Mouse (Mus musculus) embryo, embryonic 10 days (tissue): ENCODE data around the gene Usp46.

Experiments
- DNase-seq: peaks from one replicate; pipeline ENCODE4 v3.0.0-alpha.2; 2015; ENCODE audit warnings: low spot score

Usp46 gene

DNA sequence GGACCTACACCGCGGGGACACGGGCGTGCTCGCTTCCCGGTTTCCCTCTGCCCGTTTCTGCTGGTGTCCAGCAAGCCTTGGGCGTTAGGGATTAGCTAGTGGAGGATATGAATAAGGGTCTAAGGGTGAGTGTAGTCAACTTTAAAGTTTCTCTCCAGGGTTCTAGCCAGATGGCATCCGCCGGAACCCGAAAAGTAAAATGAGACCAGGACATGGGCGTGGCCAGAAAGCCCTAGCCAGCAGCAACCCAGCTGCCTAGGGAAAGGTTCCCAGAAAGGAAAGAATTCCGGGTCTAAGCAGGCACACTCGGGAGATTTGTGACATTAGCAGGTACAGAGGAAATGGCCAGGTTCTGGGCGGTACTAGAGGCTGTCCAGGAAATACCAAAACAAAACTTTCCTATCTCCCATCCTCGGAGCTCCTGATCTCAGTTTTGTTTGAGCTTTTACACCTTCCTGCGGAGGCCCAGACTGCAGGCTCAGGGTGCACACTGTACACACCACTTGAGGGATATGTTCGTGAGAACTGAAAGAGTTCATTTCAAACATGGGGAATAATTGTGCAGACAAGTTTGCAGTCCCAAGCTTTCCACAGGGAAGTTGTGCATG lies 587 bp upstream of the Usp46 start:
- peak; percentile 86 for DNase-seq

DNA sequence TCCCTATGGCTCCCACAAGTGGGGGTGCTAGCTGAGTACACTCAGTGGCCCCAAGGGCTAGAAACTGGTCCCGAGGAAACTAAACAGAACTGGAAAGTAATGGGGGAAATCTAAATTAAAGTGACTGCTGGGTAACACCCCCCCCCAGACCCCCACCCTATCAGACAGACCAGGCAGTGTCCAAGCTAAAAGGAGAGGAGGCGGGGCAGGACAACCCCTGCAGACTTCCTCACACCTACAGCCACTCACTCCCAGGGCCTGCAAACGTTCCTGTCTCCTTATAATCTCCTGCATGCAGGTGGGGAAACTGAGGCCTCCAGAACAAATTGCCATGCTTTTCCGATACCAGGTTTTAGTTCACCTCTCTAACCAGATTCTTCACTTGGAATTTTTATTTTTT lies 885 bp downstream of the Usp46 start:
- DNase-seq = no peak

DNA sequence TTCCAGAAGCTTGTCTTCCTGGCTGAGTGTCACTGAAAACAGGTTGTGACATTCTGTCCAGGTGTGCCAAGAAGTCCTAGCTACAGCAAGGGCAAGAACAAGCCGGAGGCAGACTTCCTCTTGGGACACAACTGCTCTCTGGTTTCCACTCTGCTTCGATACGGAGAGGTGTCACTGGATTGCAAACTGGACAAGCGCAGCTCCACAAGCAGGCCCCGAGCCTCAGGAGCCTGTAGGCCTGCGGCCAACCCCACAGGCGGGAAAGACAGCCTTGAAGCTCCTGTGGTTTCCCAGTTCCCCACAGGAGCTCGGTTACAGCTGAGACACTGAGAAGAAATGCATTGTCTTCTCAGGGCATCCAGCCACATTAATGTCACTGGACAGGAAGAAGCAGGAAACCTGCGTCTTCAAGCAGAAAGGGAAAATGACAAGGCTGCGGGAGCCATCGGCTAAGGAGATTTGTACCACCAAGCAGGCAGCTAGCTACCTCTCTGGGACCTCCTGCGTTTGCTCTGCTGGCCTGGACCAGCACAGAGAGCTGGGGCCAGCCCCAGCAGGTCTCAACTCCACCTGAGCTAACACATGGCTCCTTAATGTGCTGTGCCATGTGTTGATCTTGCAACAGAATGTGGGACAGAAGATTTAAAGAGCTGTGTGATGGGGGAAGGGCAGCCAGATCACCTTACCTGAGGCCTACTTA lies 1.7 kb downstream of the Usp46 start:
- DNase-seq = peak; percentile 51

DNA sequence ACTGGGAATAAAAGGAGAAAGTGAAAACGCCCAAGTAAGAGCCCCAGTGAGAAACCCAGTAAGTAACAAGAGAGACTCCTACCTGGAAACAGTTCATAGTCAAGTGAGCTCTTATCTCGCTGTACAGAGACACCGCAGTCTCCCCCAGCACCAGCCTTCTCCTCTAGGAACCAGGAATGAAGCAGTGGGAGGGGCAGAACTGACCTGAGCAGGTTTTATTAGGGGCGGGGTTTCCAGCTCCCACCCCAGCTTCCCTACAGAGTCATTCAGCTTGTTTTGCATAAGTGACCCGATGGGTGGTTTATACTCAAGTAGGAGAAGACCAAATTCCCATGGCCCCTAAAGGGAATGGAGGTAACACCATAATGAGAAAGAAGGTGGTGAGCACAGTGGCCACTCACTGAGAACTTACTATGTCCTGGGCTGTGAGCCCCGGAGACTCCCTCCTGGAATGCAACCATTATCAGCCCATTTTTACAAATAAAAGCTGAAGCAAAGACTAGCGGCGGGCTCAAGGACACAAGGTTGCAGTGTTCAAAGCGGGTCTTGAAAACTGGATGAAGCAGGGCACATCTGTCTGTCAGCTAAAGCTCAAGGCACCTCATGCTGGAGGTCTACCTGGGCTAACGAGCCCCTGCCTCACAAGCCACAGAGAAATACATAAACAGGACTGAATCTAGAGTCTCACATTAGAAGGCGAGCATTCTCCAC lies 2.5 kb downstream of the Usp46 start:
- DNase-seq = peak; percentile 29

DNA sequence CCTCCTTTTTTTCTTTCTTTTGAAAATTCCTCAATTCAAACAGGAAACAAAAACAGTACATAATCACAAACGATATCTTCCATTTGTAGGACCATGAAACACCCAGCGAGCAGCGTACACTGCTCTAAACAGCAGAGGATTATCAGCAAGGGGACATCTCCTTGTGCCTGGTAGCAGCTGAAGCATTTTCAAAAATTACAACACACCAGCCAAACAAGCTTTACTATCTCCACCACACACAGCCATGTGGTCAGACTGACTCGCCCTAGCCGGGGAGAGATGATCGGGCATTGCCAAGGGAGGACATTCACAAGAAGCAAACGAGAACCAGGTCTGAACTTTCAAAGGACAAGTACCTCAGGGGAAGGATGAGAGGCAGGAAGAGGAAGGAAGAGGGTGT lies 3.4 kb downstream of the Usp46 start:
- DNase-seq = no peak

DNA sequence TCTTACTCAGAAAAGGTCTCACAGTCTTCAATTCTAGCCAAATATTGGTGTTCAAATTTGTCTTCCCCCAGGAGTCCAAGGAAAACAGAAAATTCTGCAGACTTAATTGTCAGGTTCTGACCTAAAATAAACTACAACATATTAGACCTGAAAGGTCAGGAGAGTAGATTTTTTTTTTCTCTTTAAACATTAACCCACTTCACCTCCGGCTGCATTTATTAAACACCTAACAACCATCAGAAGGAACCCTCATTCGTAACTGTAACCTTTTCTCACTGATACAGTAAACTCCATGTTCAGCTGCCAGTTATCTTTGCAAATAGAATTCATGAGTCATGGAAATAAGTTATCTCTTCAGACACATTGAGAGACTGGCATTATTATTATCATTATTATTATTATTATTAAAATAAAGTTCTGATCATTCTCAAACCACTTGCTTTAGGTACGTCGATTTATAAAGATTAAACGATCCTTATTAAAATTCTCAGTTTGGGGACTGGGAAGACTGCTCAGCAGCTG lies 4.9 kb downstream of the Usp46 start:
- no peak for DNase-seq

DNA sequence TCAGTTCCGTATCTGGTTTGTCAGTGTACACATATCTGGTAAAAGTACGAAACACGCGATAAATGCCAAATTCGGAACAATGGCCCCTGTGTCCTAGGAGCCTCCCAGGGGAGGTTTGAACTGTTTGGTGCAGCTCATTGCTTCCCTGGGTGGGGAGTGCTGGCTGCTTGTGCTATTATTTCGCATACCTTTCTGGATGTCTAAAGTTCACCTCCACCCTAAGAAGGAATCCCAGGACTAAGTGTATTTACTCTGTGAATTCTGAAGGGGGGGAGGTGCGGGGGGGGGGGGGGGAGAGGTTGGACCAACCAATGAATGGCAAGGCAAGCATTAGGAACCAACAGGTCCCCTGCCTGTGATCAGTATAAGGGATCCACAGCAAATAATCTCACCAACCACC lies 6.0 kb downstream of the Usp46 start:
- no peak for DNase-seq

DNA sequence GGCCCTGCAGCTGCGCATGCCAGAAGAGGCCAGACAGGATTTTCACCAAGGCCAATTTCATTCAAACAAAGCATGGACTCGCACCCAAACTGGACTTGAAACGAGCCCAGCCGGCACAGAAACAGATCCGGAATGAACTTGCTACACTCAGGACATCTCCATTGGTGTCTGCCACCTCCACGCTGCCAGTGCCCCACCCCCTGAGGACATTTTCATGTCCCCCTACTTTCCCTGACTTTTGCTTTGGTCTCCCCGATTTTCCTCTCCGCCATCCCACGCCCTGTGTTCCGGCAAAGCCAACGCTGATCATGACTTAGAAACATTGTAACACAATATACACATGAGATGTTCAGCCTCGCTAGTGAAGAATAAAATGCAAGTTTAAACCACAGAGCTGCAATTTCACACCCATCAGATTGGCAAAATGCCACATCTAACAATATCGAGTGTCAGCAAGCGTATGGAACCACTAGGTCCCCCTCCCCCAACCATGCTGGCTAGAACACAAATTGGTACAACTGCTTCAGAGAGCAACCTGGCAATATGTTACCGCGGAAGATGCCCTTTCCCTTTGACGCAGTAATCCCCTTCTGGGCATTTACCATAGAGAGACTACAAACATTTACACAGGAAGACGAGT lies 6.7 kb downstream of the Usp46 start:
- no peak for DNase-seq

DNA sequence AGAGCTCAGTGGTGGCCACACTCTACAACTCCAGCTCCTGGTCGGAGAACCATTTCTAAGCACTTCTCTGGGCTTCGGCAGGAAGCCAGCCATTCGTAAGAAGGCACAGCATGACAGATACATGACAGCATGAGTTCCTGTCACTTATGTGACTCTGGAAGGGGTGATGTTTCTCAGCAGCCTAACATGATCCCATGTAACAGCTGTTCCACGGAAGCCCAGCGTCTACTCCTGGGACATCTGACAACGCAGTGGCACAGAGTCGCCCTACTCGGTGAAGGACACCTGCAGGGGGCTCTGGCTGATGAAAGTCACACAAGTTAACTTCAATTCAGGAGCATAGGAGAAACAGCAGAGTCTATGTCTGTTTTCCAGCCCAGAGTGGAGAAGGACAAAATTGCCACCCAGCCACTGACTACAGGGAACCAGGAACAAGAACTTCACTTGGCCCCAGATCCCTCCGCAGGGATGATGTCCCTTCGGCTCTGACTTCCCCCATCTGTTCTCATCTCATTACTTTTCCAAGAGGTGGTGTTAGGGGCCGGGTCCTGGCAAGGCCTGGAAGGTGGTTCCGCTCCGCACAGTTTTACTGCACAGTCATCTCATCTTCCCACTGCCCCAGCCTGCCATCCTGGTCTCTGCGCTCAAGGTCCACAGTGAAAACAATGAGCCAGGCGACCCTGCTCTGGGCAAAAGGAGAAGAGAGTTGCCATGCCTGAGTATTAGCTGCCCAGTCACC lies 15.9 kb downstream of the Usp46 start:
- DNase-seq = no peak

DNA sequence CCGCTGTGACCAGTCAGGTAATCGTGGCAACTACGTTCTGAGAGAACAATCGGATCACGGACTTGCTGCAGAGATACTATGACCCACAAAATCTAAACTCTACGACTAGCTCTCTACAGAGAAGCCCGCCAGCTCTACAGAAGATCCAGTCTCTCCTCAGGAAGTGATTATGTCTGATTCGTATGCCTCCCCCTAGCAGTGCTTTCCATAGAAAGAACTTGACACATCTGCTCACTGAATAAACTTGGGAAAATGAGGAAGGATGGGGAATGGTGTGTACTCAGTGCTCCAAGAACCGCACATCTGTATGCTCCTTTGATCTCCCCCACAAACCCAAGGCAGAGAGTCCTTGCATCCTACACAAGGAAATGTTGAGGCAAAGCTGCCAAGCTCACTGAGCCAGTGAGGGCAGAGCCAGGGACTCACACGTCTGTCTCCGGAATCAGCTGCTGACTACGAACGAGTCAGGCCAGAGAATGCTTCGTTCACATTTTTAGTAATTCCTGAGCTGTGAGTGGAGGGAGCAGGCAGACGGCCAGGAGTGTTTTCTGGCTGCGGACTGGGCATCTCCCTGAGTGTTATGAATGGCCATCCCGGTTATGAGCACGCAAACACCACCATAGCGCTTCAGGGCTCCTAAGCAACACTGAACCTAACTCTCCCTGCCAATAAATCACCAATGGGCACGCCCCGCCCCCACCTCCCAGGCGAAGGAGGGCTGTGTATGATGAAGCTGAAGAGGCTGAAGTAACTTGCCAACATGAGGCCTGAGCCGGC lies 16.6 kb downstream of the Usp46 start:
- DNase-seq = no peak

DNA sequence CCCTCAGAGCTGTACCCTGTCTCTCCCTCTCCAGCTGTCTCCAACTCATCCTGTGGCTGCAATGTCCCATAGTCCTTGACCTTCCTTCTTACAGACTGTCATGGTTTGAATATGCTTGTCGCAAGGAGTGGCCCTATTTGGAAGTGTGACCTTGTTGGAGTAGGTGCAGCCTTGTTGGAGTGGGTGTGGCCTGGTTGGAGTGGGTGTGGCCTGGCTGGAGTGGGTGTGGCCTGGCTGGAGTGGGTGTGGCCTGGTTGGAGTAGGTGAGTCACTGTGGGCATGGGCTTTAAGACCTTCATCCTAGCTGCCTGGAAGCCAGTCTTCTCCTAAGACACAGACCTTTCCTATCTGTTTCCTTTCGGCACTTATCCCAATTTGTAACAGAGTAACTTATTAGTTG lies 17.3 kb downstream of the Usp46 start:
- no peak for DNase-seq

DNA sequence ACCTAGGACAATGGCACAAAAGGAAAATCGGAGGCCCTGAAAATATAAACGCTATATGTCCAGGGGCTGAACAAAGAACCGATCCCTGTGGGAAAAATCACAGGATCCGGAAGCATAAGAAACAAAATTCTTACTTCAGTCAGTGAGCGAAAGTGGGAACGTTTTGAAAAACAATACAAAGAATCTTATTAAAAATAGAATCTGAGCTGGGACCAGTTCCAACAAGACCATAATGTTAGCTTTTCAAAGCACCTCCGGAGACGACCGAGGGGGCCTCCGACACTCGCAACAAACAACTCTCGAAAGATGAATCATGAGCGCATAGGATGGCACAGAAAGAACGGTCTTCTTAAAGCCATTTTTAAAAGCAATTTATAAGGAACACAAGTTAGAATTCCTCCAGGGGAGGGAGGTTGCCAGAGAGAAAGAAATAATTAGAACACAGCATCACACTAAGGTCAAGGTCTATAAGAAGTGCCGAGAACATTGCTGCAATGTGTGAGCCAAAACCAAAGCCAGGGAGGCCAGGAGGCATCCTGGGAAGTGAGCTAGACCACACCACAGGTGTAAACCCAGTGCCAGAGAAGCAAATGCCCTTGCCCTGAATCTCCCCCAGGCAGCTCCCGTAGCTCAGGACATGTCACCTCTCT lies 19.3 kb downstream of the Usp46 start:
- no peak for DNase-seq

DNA sequence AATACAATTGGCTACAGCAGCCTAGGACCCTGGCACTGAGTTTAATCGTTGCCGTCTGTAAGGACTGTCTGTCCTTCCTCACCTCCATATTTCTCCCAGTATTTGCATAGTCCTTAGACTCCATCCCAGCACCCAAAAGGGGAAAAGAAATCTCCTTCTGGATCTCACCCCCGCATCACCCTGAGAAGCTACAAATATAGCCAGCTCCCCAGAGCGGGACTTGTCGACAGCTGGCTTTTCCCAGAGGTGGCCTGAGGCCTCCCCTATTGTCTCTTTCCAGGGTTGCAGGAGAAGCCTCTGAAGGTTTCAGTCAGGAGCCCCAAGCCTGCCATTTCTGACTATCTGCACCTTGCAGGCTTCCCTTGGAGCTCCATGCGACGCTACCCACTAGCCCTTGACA lies 23.6 kb downstream of the Usp46 start:
- DNase-seq = no peak

DNA sequence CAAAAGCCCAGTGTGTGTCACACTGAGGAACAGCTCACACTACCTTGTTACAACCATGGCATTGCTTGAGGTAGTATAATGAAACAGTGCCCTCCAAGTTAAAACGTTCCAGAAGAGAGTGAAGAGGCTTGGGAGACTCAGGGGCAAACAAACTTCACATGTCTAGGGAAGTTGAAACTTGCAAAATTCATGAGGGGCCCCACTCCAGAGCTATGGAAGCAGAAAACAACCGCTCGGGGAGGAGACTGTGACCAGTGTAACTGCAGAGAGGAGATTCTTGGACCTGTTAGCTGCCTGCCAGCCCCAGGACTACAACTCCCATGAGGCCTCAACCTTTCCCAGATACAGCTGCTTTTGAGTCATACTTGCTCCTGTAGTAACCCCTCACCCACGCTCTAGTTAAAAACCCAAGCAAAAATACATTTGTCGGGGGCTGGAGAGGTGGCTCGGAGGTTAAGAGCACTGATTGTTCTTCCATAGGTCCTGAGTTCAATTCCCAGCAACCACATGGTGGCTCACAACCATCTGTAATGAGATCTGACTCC lies 25.4 kb downstream of the Usp46 start:
- DNase-seq = no peak

DNA sequence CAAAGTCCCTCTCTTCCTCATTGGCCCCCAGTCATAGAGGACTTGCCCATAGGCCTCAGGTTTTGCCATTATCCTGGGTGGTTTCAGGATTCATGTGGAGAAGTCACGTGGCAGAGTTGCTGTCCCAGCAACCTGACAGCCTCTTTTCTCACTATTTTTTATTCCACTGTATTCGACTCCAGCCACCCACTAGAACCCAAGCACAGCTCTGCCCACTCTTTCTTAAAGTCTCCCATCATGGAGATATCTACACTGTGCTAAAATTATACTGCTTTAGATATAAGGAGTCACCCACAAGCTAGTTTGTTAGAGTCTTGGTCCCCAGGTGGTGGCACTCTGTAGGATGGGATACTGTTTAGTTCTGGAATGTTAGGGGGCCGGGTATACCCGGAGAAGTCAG lies 27.7 kb downstream of the Usp46 start:
- no peak for DNase-seq

DNA sequence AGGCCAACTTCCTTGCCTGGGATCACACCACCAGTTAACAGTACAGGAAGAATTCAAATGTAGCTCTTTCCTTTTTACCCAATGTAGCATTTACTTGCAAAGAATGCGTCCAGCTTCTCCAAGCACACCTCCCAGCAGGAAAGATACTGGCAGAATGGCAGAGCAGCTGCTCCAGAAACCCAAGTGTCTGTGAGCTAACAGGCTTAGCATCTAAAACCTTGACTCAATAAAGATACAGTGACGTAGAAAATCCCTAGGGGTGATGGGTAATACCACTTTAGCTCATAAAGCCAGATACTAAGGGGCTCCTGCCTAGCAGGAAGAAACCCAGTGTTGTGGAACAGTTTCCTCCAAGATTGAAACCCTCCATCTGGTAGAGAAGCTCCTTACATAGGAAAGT lies 32.8 kb downstream of the Usp46 start:
- DNase-seq = no peak

DNA sequence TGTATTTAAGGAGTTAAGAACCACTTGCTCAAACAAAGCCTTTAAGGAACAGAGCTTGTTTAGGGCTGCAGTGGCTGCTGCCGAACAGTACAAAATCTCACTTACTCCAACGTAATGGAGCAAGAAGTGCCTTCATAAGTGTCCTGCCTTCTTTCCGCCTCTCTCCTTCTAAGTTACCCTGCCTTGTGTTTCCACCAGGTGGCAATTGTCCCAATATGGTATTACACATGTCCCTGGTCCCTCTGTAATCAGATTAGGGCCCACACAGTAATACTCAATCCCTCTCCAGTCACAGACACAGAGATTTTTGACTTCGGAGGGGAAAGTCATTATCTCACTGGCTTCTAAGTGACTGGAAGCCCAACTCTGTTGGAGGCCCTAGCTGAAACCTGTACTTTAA lies 34.1 kb downstream of the Usp46 start:
- no peak for DNase-seq

DNA sequence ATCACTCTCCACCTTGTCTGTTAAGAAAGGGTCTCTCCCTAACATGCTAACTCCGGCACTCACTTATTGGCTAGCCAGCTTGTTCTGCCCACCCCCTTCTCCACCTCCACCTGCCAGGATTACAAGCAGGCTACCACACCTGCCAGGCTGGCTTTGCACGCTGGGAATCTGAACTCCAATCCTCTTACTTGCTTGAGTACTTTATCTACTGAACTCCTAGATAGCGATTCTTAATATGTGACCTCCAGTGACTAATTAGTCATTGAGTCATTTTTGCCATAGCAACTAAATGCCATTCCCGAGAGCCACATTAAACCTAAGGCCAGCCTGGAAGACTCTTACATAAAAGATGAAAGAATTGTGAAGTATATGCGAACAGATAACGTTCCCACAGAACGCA lies 38.4 kb downstream of the Usp46 start:
- no peak for DNase-seq

DNA sequence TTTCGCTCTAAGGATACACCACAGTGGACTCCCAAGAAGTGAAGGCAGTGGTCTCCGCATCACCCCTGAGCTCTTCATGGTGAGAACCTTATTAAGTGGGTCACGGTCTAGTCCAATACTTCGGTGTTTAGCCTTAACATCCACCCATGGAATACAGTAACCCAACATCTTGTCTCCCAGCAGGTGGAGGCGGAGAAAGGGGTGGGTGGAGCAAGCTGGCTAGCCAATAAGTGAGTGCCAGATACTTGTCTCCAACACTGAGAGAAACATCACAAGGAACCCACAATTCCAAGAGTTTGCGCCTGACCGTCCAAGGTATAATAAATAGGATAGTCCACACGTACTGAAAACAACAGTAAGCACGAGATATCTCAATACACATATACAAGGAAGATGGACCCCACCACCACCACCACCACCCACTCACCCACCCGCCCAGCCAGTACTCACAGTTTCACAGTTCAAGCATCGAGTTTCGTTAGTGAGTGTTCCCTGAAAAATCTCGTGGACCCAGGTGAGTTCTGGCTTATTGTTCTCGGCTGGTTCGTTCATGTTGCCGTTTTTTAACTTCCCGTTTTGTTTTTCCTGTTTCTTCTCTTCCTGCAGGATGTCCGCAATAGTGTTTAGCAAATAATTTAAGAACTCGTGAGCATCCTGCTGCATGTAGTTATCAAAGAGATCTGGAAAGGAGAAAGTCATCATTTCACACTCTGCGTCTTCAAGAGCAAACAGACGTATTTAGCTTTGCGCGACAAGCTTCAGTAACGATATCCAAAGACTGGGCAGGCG lies 39.3 kb downstream of the Usp46 start:
- no peak for DNase-seq

DNA sequence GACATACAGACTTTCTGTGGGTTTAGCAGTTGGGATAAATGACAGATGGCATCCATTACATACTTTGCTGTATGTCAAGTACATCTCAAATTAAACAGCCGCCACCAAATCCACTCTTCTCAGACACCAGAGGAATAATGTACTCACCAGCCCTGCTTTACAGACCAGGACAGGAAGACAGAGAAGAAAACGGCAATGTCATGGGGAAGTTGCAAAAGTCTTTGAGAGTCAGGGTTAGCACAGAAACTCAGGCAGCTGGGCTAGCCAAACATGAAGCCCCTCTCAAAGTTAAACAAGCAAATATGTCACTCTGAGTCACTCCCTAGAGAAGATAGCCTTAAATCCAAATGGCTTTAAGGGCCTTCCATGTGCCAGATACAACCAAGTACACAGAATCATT lies 40.0 kb downstream of the Usp46 start:
- no peak for DNase-seq
